Mouse (Mus musculus) ES-E14 (cell line): ENCODE measurements around the gene Dync1i2. TPM values are rescaled to one million over a fixed set of nuclear protein-coding genes. Genes with fewer than 3 reads are reported as not detected.

Experiments
- DNase-seq: peaks from one replicate; pipeline ENCODE4 v3.0.0-alpha.2; 2013; ENCODE audit warnings: low read depth, low spot score
- H3K27ac ChIP-seq: 2 replicates; pipeline ENCODE4 v1.5.1; 2012; ENCODE audit warnings: low read depth, mild to moderate bottlenecking, low read length, moderate library complexity, mixed read lengths; ENCODE audit not compliant: poor library complexity, insufficient read depth, severe bottlenecking
- H3K36me3 ChIP-seq: 2 replicates; pipeline ENCODE4 v1.6.1; 2012; ENCODE audit warnings: mild to moderate bottlenecking, low read length, moderate library complexity, mixed read lengths; ENCODE audit not compliant: control insufficient read depth, poor library complexity, insufficient read depth, severe bottlenecking
- H3K4me1 ChIP-seq, 2 experiments: fragments of 150-350 bp in 1 of 2; sonication (generic) in 1 of 2; 2 replicates each; pipeline ENCODE4 v1.6.1; 2012; ENCODE audit warnings: low read length in 2 of 2, mild to moderate bottlenecking in 1 of 2, mixed read lengths in 1 of 2; ENCODE audit not compliant: control insufficient read depth in 2 of 2, insufficient read depth in 2 of 2, poor library complexity in 1 of 2
- H3K4me3 ChIP-seq, 2 experiments: fragments of 150-350 bp in 1 of 2; sonication (generic) in 1 of 2; 2 replicates each; pipeline ENCODE4 v1.5.1; 2012; ENCODE audit warnings: low read length in 2 of 2, low read depth in 1 of 2, mild to moderate bottlenecking in 1 of 2, mixed read lengths in 1 of 2; ENCODE audit not compliant: insufficient read depth in 1 of 2, poor library complexity in 1 of 2, severe bottlenecking in 1 of 2
- H3K9ac ChIP-seq: 2 replicates; pipeline ENCODE4 v1.6.1; 2012; ENCODE audit warnings: low read depth, mild to moderate bottlenecking, low read length, mixed read lengths; ENCODE audit not compliant: poor library complexity, insufficient read depth, severe bottlenecking
- H3K9me3 ChIP-seq: fragments of 150-350 bp; sonication (generic); 2 replicates; pipeline ENCODE4 v1.6.1; 2012; ENCODE audit warnings: low read depth, mild to moderate bottlenecking, low read length; ENCODE audit not compliant: control insufficient read depth, insufficient read depth
- CHD2 ChIP-seq: IDR thresholded peaks from 2 replicates; pipeline ENCODE4 v1.6.1; 2014; ENCODE audit warnings: mild to moderate bottlenecking, low read depth, low read length, inconsistent platforms
- HCFC1 ChIP-seq: IDR thresholded peaks from 2 replicates; pipeline ENCODE4 v1.6.1; 2012; ENCODE audit warnings: low read length, inconsistent platforms, borderline replicate concordance; ENCODE audit not compliant: insufficient read depth
- MAFK ChIP-seq: IDR thresholded peaks from 2 replicates; pipeline ENCODE4 v1.6.1; 2014; ENCODE audit warnings: mild to moderate bottlenecking, low read depth, low read length, inconsistent platforms; ENCODE audit not compliant: insufficient read depth
- ZC3H11A ChIP-seq: IDR thresholded peaks from 2 replicates; pipeline ENCODE4 v1.6.1; 2012; ENCODE audit warnings: low read depth, mild to moderate bottlenecking, inconsistent platforms, low read length, borderline replicate concordance
- ZNF384 ChIP-seq: IDR thresholded peaks from 2 replicates; pipeline ENCODE4 v1.6.1; 2012; ENCODE audit warnings: low read depth, low read length, inconsistent platforms
- in situ Hi-C, 2 experiments: fragments of 600-800 bp; cut with MboI; formaldehyde crosslinking; loops; one replicate each; pipeline ENCODE4 v1.15.1; 2025; ENCODE audit warnings: low sequenced_read_pairs in 2 of 2, inconsistent platforms in 1 of 2; ENCODE audit not compliant: unreplicated experiment in 2 of 2
- total RNA-seq: library from RNA; depleted of rRNA; stranded (reverse); fragments of 300-350 nt; gene quantifications from 2 replicates; pipeline ENCODE4 v1.2.3, GENCODE M21; 2012

Gene Dync1i2
- total RNA-seq, 1 experiment: 38.6 TPM

DNA sequence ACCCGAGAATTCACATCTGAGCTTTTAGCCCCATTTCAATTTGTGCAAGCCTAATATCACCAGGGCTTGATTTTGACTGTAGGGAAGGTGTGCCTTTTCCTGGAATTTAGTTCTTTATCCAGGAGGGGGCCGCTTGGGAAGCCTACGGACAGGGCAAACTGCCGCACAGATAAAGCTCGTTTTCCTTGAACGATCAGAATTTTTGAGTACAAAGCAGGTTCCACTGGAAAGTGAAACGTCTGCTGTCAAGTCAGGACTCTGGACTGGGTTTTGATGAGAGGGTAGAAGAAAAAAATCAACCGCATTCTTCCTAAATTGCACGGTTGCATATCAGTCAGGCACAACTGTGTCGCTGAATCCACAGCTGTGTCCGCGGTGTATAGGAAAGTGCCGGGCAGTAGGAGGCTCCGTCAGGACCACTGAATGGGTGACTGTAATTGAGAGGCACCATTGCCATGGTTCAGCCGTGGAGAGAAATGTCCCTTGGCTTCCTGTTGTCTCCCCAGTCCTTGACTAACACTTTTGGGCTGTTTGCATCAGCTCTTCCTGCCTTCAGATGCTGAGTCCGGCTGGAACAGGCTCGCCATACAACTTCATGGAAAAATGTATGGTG is 19.2 kb upstream of the Dync1i2 start:
- no peak overlapping the region for H3K9ac ChIP-seq
- no peaks in the 10 kb centered on the region for H3K36me3 ChIP-seq
- no peak overlapping the region for H3K4me3 ChIP-seq
- no peak for DNase-seq
- H3K4me1 ChIP-seq: peaks cover 12 to 13% of the 10 kb centered on the region in 2 experiments
- in situ Hi-C loops: no loop called here
- H3K9me3 ChIP-seq: no peaks in the 10 kb centered on the region
- TF ChIP-seq MAFK (no peak), ZNF384 (no peak), ZC3H11A (no peak), HCFC1 (no peak), CHD2 (no peak)
- H3K27ac ChIP-seq: no peak overlapping the region

DNA sequence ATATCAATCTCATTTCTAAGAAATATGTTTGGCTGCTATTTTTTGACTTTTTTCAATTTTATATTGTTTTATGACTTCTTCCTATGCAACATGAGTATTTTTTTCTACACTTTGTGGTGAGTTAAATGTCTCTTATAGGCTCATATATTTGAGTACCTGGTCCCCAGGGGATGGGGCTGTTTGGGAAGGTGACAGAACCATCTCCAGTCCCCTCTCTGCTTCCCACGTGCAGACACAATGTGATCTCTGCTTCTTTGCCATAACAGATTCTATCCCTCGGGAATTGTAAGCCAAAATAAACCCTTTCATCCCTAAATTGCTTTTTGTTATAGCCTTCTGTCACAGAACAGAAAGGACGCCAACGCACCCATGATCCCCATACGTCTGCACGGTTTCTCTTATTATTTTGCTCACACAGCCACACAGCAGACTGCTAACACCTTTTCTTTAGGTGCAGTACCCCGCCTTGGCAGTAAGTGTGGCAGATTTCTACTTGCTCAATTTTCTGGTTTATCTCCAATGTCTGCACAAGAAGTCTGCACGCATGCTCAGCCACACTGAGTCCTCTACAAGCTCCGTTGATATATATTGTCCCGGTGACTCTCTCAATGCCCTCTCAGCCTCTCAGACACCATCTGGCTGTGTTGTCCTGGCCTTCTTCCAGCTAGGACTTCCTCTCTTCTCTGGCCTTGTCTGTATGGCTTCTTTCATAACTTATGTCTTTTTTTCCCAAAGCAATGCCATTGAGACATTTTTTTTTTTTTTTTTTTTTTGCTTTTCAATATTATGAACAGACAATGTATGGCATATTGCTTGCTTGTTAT is 17.2 kb upstream of the Dync1i2 start:
- no peaks in the 10 kb centered on the region for H3K36me3 ChIP-seq
- in situ Hi-C loops: no loop called here
- no peak for DNase-seq
- H3K9me3 ChIP-seq: no peaks in the 10 kb centered on the region
- no peak overlapping the region for H3K9ac ChIP-seq
- TF ChIP-seq CHD2 (no peak), ZC3H11A (no peak), ZNF384 (no peak), HCFC1 (no peak), MAFK (no peak)
- H3K4me1 ChIP-seq: peaks cover 8 to 12% of the 10 kb centered on the region in 2 experiments
- no peak overlapping the region for H3K4me3 ChIP-seq
- no peak overlapping the region for H3K27ac ChIP-seq

DNA sequence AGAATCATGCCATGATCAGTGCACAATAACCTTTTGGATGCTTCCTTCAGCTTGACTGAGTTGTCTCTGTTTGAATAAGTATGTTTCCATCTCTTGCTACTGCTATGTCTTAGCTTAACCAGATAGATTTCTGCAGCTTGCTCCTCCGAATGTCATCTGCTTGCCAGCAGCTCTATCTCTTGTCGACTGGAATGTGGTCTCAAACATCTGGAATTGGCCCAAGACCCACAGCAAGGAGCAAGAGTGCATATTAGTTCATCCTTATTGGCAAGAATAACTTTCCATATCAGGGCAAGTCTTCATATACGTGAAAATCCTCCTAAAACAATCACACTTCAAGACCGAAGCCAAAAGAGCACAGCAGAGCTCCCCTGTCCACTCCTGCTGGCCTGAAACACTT is 14.6 kb upstream of the Dync1i2 start:
- Histone ChIP-seq H3K36me3 (no peaks in the 10 kb centered on the region), H3K27ac (no peak overlapping the region), H3K9me3 (no peaks in the 10 kb centered on the region), H3K4me1 (peaks cover 0 to 5% of the 10 kb centered on the region in 2 experiments; a peak in 2 of 4 replicates), H3K4me3 (no peak overlapping the region), H3K9ac (no peak overlapping the region)
- DNase-seq: no peak
- TF ChIP-seq ZNF384 (no peak), ZC3H11A (no peak), MAFK (no peak), CHD2 (no peak), HCFC1 (no peak)
- in situ Hi-C loops: no loop called here

DNA sequence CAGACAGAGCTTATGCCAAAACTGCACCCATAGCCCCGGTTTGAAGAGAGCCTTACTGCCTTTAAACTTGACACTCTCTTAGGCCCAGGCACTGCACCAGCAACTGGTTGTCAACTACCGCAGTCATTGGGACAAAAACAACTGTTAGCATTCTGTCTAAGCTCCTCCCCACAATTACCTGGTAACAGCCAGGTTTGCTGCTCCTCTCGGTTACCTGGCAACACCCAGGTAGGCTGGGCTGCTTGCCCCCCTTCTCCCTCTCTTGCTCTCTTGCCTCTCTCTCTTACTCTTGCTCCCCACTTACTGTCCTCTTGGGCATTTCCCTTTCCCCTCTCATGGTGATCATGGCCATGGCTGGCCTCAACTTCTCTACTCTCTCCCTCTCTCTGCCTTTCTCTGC is 12.6 kb upstream of the Dync1i2 start:
- H3K4me1 ChIP-seq: 0 out of 4 replicates have a peak, but pooled peaks cover 0 to 2% of the 10 kb centered on the region in 2 experiments
- H3K27ac ChIP-seq: no peak overlapping the region
- H3K9ac ChIP-seq: no peak overlapping the region
- TF ChIP-seq MAFK: no peak
- TF ChIP-seq ZC3H11A: no peak
- no peak for TF ChIP-seq CHD2
- no peak for TF ChIP-seq ZNF384
- TF ChIP-seq HCFC1: no peak
- H3K4me3 ChIP-seq: no peak overlapping the region
- in situ Hi-C loops: no loop called here
- no peaks in the 10 kb centered on the region for H3K36me3 ChIP-seq
- DNase-seq: no peak
- no peaks in the 10 kb centered on the region for H3K9me3 ChIP-seq

DNA sequence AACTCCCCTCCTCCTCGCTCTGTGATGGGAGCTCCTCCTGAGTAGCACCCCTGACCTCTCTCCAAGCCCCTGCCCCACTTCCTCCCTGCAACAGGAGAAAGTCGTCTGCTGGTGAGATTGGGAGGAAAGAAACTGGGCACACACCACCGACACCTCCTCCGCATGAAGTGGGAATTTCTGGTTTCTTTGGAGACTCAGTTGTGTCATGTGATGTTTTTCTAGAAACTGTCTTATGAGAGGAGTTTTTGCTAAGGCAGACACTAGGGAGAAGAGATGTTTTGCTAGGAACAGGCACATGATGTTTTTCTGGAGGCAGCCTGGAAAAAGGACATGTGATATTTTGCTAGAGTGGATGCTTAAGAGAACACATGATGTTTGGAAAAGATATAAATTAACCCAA is 11.0 kb upstream of the Dync1i2 start:
- Histone ChIP-seq H3K9ac (no peak overlapping the region), H3K27ac (no peak overlapping the region), H3K4me1 (0 out of 4 replicates have a peak, but pooled peaks cover 0 to 2% of the 10 kb centered on the region in 2 experiments), H3K36me3 (no peaks in the 10 kb centered on the region), H3K4me3 (no peak overlapping the region), H3K9me3 (no peaks in the 10 kb centered on the region)
- no peak for TF ChIP-seq MAFK
- TF ChIP-seq ZNF384: no peak
- TF ChIP-seq ZC3H11A: no peak
- no peak for TF ChIP-seq HCFC1
- TF ChIP-seq CHD2: no peak
- in situ Hi-C loops: no loop called here
- DNase-seq: no peak
